ENCODE assay signal across 8 mouse cellular contexts in the genomic region with DNA sequence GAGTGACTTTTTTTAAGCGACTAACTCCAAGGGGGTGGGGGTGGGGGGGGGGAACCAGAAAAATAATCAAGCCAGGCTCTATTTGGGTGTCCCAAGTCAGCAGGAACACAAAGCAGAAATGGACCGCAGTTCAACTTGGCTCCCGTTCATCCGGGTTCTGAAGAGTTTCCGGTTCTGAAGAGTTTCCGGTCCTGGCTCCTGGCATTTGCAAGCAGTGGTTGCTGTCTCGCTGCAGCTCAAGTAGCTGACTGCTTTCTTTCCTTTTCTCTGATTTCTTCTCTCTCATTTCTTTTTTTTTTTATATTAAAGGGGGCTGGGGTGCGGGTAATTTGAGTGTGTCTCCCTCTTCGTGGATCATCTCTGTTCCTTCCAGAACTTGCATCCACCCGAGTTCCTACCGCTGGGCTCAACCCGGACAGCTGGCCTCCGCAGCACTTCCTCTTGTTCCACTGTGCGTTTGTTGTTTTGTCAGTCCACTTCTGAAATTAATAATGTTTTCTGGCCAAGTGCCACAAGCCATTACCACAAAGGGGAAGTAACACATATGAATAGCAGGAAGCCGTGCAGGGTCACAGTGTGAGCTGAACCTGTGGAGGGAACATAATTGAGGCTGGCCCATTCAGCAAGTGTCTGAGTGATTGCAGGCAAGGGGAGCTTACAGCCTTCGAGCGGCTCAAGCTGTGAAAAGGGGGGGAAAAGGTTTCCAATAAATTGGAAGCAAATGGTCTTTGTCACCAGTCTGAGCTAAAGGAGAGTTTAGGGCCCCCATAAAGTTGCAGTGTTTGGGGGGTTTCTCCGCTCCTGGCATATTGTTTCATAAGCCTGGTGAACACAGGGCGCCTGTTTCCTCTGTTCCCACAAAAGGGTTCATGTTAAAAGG. TPM values are rescaled to one million over a fixed set of nuclear protein-coding genes. Genes with fewer than 3 reads are reported as not detected.
DNase-seq lines count a peak whose midpoint lies in the region; ATAC-seq lines count a peak whose summit lies in the region.

No protein-coding gene starts in this region.

- WGBS in forebrain, embryonic 12.5 days, result 13% methylated on average over 19 of the region's 19 CpGs
- 4% methylated on average over 17 of the region's 19 CpGs for WGBS in macrophage (ENCODE audit: missing documents)

- H3K27ac ChIP-seq in forebrain, embryonic 12.5 days, result peak overlapping the region; percentile 86
- H3K27ac ChIP-seq in macrophage, result peak overlapping the region; percentile 99

- no peaks in the 10 kb centered on the region for H3K36me3 ChIP-seq in forebrain, embryonic 12.5 days (replicated peaks)
- H3K36me3 ChIP-seq in macrophage (ENCODE audit: inconsistent target), result no peaks in the 10 kb centered on the region

- peak; percentile 94 for DNase-seq in A20 (ENCODE audit: low read depth, low spot score)
- peak; percentile 76 to 95 for DNase-seq in adrenal gland, adult (ENCODE audit: inconsistent age in 2 of 2, low spot score in 1 of 2)
- peak; percentile 71 to 77 for DNase-seq in heart, postnatal 36 days
- DNase-seq in kidney, postnatal 4 days, result peak; percentile 68 to 82
- DNase-seq in retina, postnatal 1 day, result peak; percentile 91
- DNase-seq in cerebellum, adult 9-10 months, result no peak

- H3K9ac ChIP-seq in forebrain, embryonic 12.5 days, result 0 out of 2 replicates have a peak overlapping the region, but pooled peaks have one; percentile 4

- no peak overlapping the region for H3K4me3 ChIP-seq in forebrain, embryonic 12.5 days (replicated peaks)
- H3K4me3 ChIP-seq in macrophage (ENCODE audit: inconsistent target), result peak overlapping the region; percentile 3; the same call in 1 of the 2 replicates

- peak; percentile 71 for ATAC-seq in forebrain, embryonic 12.5 days (ENCODE audit: low FRiP score)

- peak overlapping the region; percentile 40 for H3K4me2 ChIP-seq in forebrain, embryonic 12.5 days

- no peaks in the 10 kb centered on the region for H3K9me3 ChIP-seq in forebrain, embryonic 12.5 days

- peaks cover 60% of the 10 kb centered on the region for H3K4me1 ChIP-seq in forebrain, embryonic 12.5 days

- H3K79me2 ChIP-seq in macrophage (ENCODE audit: inconsistent target), result peaks cover 44% of the 10 kb centered on the region

- H3K27me3 ChIP-seq in forebrain, embryonic 12.5 days, result peaks cover 22% of the 10 kb centered on the region

- intact Hi-C loops in heart, postnatal 36 days (cut with DNase I), result loop anchor here (1.0 to 5.0 kb wide), 4 partner anchors 140 to 308 kb away; no protein-coding TSS in a partner anchor

RNA-seq across cellular contexts. Expression of a gene that starts 5.6 kb away (rescaled TPM):
- 37.1 and 40.0 TPM in 2 replicates for polyA plus RNA-seq in forebrain, embryonic 12.5 days (2016; fragmentation: Nextera tagmentation; extraction: Ambion mirVana)
- 10 to 100 TPM; 16.2 to 21.7 TPM for total RNA-seq in heart, postnatal 36 days (2021)
- total RNA-seq in macrophage (2018; cell fraction: chromatin; rRNA removed), result 10 to 100 TPM in 5 of 26 experiments, 1 to 10 TPM in 18, under 1 TPM in 3; 0.54 to 35.4 (median 3.9) TPM
- 10 to 100 TPM in 15 of 26 experiments, 1 to 10 TPM in 11; 1.7 to 21.0 (median 10.7) TPM for total RNA-seq in macrophage (2018; cell fraction: cytosol; rRNA removed)
- total RNA-seq in macrophage (2018; cell fraction: nucleus; rRNA removed), result 100 to 1,000 TPM in 1 of 26 experiments, 10 to 100 TPM in 6, 1 to 10 TPM in 19; 1.8 to 134 (median 8.0) TPM
- polyA plus RNA-seq in macrophage (2018), result 5.0 to 150 TPM (median 6.0 TPM) in 3 replicates
